Comparison of ENCODE assay signal across 21 mouse cellular contexts in genomic region chr9:32936462-32936861, GRCm38 (mm10).
DNase-seq lines count a peak whose midpoint lies in the region; ATAC-seq and TF ChIP-seq lines count a peak whose summit lies in the region.
"Had no signal": no experiment of that assay in that cellular context is flagged by ENCODE, and none has a peak within 500 bp of the region (broad histone marks: within the 10 kb centered on the region; RNA-seq: fewer than 3 reads in every experiment).

No protein-coding gene starts in this region.

- H3K27me3 ChIP-seq in heart, adult 2 months (ENCODE audit: control insufficient read depth, insufficient read depth, low read length), result no peaks in the 10 kb centered on the region
- H3K27me3 ChIP-seq in limb, embryonic 10.5 days (ENCODE audit: low read depth, poor library complexity, severe bottlenecking), result no peaks in the 10 kb centered on the region
- H3K27me3 ChIP-seq: embryonic facial prominence, embryonic 15.5 days had no signal

- H3K79me2 ChIP-seq in heart, adult 2 months (replicated peaks; ENCODE audit: control insufficient read depth, insufficient read depth, low read length), result no peaks in the 10 kb centered on the region

- TF ChIP-seq EP300 in heart, adult 2 months (IDR thresholded peaks at IDR 0.05; ENCODE audit: insufficient read depth, low read depth, low read length), result no peak

- no peaks in the 10 kb centered on the region for H3K9me3 ChIP-seq in limb, embryonic 10.5 days (replicated peaks)
- H3K9me3 ChIP-seq: embryonic facial prominence, embryonic 15.5 days had no signal

- TF ChIP-seq CTCF in heart, adult 2 months (IDR thresholded peaks at IDR 0.05), result no peak

- no peak for ATAC-seq in cerebellum, adult (ENCODE audit: insufficient number of reproducible peaks, low FRiP score, low TSS enrichment)
- ATAC-seq: CD4-positive, CD25-positive, alpha-beta regulatory T cell, adult 4 months; midbrain, embryonic 16.5 days; Patski had no signal

- no peak for DNase-seq in heart, adult 2 months
- no peak for DNase-seq in heart, adult 8-10 months (ENCODE audit: low spot score)
- DNase-seq in lung, postnatal 4 days, result peak; percentile 4 to 28
- no peak for DNase-seq in lung, postnatal 14 days
- DNase-seq in embryo, embryonic 11 days, result peak; percentile 63
- DNase-seq in limb, embryonic 10.5 days (ENCODE audit: low spot score), result peak; percentile 52
- no peak for DNase-seq in ovary, postnatal 14 days (ENCODE audit: low spot score)
- DNase-seq: adrenal gland, postnatal 10 days; cerebellum, adult 11 months; cerebellum, postnatal 10 days; gastrocnemius, postnatal 14 days; kidney, postnatal 14 days; left cerebral cortex, postnatal 4 days; lung, adult 18-20 months; right cerebral cortex, adult 18-20 months had no signal

- peak overlapping the region; percentile 38 for H3K27ac ChIP-seq in heart, adult 2 months
- peak overlapping the region; percentile 40; the same call in 1 of the 2 replicates for H3K27ac ChIP-seq in limb, embryonic 10.5 days
- H3K27ac ChIP-seq: embryonic facial prominence, embryonic 15.5 days; stomach, postnatal 0 days had no signal

- H3K4me1 ChIP-seq in heart, adult 2 months (ENCODE audit: control insufficient read depth, insufficient read depth, low read length), result peaks cover 31% of the 10 kb centered on the region
- peaks cover 44% of the 10 kb centered on the region for H3K4me1 ChIP-seq in limb, embryonic 10.5 days

- WGBS in heart, adult 2 months, result 41% methylated on average over 9 of the region's 9 CpGs
- 47% methylated on average over 9 of the region's 9 CpGs for WGBS in limb, embryonic 10.5 days

- no peak for TF ChIP-seq POLR2A in heart, adult 2 months (IDR thresholded peaks at IDR 0.05; ENCODE audit: insufficient read depth, low read depth, low read length)

- intact Hi-C loops in heart, adult 2 months (cut with DNase I), result loop anchor here (5.0 to 10.0 kb wide), 3 partner anchors 52 to 219 kb away; no protein-coding TSS in a partner anchor

- H3K9ac ChIP-seq in heart, adult 2 months (ENCODE audit: low read depth, low read length), result no peak overlapping the region
- H3K9ac ChIP-seq: embryonic facial prominence, embryonic 15.5 days had no signal

- H3K4me3 ChIP-seq in heart, adult 2 months, result no peak overlapping the region
- no peak overlapping the region for H3K4me3 ChIP-seq in limb, embryonic 10.5 days
- H3K4me3 ChIP-seq: embryonic facial prominence, embryonic 15.5 days had no signal

- H3K36me3 ChIP-seq in heart, adult 2 months (ENCODE audit: control insufficient read depth, insufficient read depth, low read length), result peaks cover 14% of the 10 kb centered on the region
- H3K36me3 ChIP-seq in limb, embryonic 10.5 days, result no peaks in the 10 kb centered on the region
- H3K36me3 ChIP-seq: embryonic facial prominence, embryonic 15.5 days had no signal

Comparison
In these comparisons a context has a peak if more than half of its experiments do, and no peak if none do; other contexts are left out.
1. DNase-seq: peak in lung, postnatal 4 days (2 of 2), embryo, embryonic 11 days (single experiment) and limb, embryonic 10.5 days (single experiment); none in heart, adult 2 months (0 of 2), heart, adult 8-10 months (single experiment), lung, postnatal 14 days (single experiment) and ovary, postnatal 14 days (single experiment).